Mouse (Mus musculus): ENCODE measurements around the gene Entr1. TPM values are rescaled to one million over a fixed set of nuclear protein-coding genes. Genes with fewer than 3 reads are reported as not detected.
A peak's percentile ranks its signal among the peaks of the same experiment; 100 is the strongest.

The Entr1 gene
- polyA plus RNA-seq, 2 experiments, result 35.3 to 36.0 TPM

- no peaks in the 10 kb centered on the region for H3K9me3 ChIP-seq (ENCODE audit: control insufficient read depth, low read length)
- no peaks in the 10 kb centered on the region for H3K27me3 ChIP-seq (ENCODE audit: control insufficient read depth, insufficient read depth, low read length)
- H3K4me2 ChIP-seq (ENCODE audit: low read depth), result peak within 1 kb of the TSS; percentile 83
- H3K4me1 ChIP-seq (replicated peaks; ENCODE audit: control insufficient read depth in 2 of 2, insufficient read depth in 2 of 2, low read length in 1 of 2), result no peaks in the 10 kb centered on the region
- peak within 1 kb of the TSS; percentile 55 for H3K9ac ChIP-seq (replicated peaks)
- peak within 1 kb of the TSS; percentile 68 to 93 for H3K4me3 ChIP-seq (ENCODE audit: insufficient read depth in 1 of 2, low read depth in 2 of 2, low read length in 2 of 2)
- peak; percentile 65 to 72 (median 68) for DNase-seq (ENCODE audit: low read depth in 3 of 3, low spot score in 3 of 3)
- ATAC-seq (ENCODE audit: insufficient read depth), result peak; percentile 91
- peaks cover 46% of the 10 kb centered on the region for H3K36me3 ChIP-seq (replicated peaks; ENCODE audit: control insufficient read depth, insufficient read depth, low read depth)
- H3K27ac ChIP-seq, result no peak within 1 kb of the TSS
- 0% methylated on average over 38 of the region's 38 CpGs for WGBS (ENCODE audit: insufficient replicate concordance)
- TF ChIP-seq CTCF (IDR thresholded peaks at IDR 0.05; ENCODE audit: low read depth) (0 out of 2 replicates have a peak, but pooled peaks have one; percentile 0), EP300 (IDR thresholded peaks at IDR 0.05; ENCODE audit: low read depth) (no peak)
These were observed 8.9 kb downstream of the Entr1 start, which contains the start of gene Snapc4 for GRCm38 (mm10) chr2:26380131-26380771. Snapc4 (minus strand) TSS chr2:26380653.

- ATAC-seq (ENCODE audit: insufficient read depth) (no peak), DNase-seq (ENCODE audit: low read depth in 3 of 3, low spot score in 3 of 3) (no peak)
- Histone ChIP-seq H3K4me3 (ENCODE audit: insufficient read depth in 1 of 2, low read depth in 2 of 2, low read length in 2 of 2) (no peak overlapping the region), H3K9ac (replicated peaks) (no peak overlapping the region), H3K4me1 (replicated peaks; ENCODE audit: control insufficient read depth in 2 of 2, insufficient read depth in 2 of 2, low read length in 1 of 2) (no peaks in the 10 kb centered on the region), H3K27me3 (ENCODE audit: control insufficient read depth, insufficient read depth, low read length) (no peaks in the 10 kb centered on the region), H3K27ac (no peak overlapping the region), H3K9me3 (ENCODE audit: control insufficient read depth, low read length) (no peaks in the 10 kb centered on the region), H3K4me2 (ENCODE audit: low read depth) (no peak overlapping the region), H3K36me3 (replicated peaks; ENCODE audit: control insufficient read depth, insufficient read depth, low read depth) (peaks cover 34% of the 10 kb centered on the region)
- 82% methylated on average over 8 of the region's 8 CpGs for WGBS (ENCODE audit: insufficient replicate concordance)
- TF ChIP-seq CTCF (IDR thresholded peaks at IDR 0.05; ENCODE audit: low read depth) (no peak), EP300 (IDR thresholded peaks at IDR 0.05; ENCODE audit: low read depth) (no peak)
These were observed 16.7 kb downstream of the Entr1 start for GRCm38 (mm10) chr2:26372396-26372795.

GRCm38 (mm10) chr2:26368572-26368971 lies 20.5 kb downstream of the Entr1 start:
- Histone ChIP-seq H3K9ac (replicated peaks) (no peak overlapping the region), H3K27me3 (ENCODE audit: control insufficient read depth, insufficient read depth, low read length) (no peaks in the 10 kb centered on the region), H3K4me1 (replicated peaks; ENCODE audit: control insufficient read depth in 2 of 2, insufficient read depth in 2 of 2, low read length in 1 of 2) (no peaks in the 10 kb centered on the region), H3K4me3 (ENCODE audit: insufficient read depth in 1 of 2, low read depth in 2 of 2, low read length in 2 of 2) (no peak overlapping the region), H3K36me3 (replicated peaks; ENCODE audit: control insufficient read depth, insufficient read depth, low read depth) (peaks cover 16% of the 10 kb centered on the region), H3K9me3 (ENCODE audit: control insufficient read depth, low read length) (no peaks in the 10 kb centered on the region), H3K4me2 (ENCODE audit: low read depth) (no peak overlapping the region), H3K27ac (no peak overlapping the region)
- 50% methylated on average over 1 of the region's 1 CpGs for WGBS (ENCODE audit: insufficient replicate concordance)
- TF ChIP-seq EP300 (IDR thresholded peaks at IDR 0.05; ENCODE audit: low read depth), result no peak
- TF ChIP-seq CTCF (IDR thresholded peaks at IDR 0.05; ENCODE audit: low read depth), result no peak
- DNase-seq (ENCODE audit: low read depth in 3 of 3, low spot score in 3 of 3) (no peak), ATAC-seq (ENCODE audit: insufficient read depth) (no peak)

- TF ChIP-seq CTCF (IDR thresholded peaks at IDR 0.05; ENCODE audit: low read depth) (no peak), EP300 (IDR thresholded peaks at IDR 0.05; ENCODE audit: low read depth) (no peak)
- Histone ChIP-seq H3K36me3 (replicated peaks; ENCODE audit: control insufficient read depth, insufficient read depth, low read depth) (peaks cover 12% of the 10 kb centered on the region), H3K4me2 (ENCODE audit: low read depth) (no peak overlapping the region), H3K4me1 (replicated peaks; ENCODE audit: control insufficient read depth in 2 of 2, insufficient read depth in 2 of 2, low read length in 1 of 2) (no peaks in the 10 kb centered on the region), H3K27ac (no peak overlapping the region), H3K4me3 (ENCODE audit: insufficient read depth in 1 of 2, low read depth in 2 of 2, low read length in 2 of 2) (no peak overlapping the region), H3K9me3 (ENCODE audit: control insufficient read depth, low read length) (no peaks in the 10 kb centered on the region), H3K9ac (replicated peaks) (no peak overlapping the region), H3K27me3 (ENCODE audit: control insufficient read depth, insufficient read depth, low read length) (no peaks in the 10 kb centered on the region)
- DNase-seq (ENCODE audit: low read depth in 3 of 3, low spot score in 3 of 3) (no peak), ATAC-seq (ENCODE audit: insufficient read depth) (no peak)
- 77% methylated on average over 6 of the region's 6 CpGs for WGBS (ENCODE audit: insufficient replicate concordance)
These were observed 21.2 kb downstream of the Entr1 start for GRCm38 (mm10) chr2:26367911-26368310.

- Histone ChIP-seq H3K4me2 (ENCODE audit: low read depth) (no peak overlapping the region), H3K4me1 (replicated peaks; ENCODE audit: control insufficient read depth in 2 of 2, insufficient read depth in 2 of 2, low read length in 1 of 2) (no peaks in the 10 kb centered on the region), H3K36me3 (replicated peaks; ENCODE audit: control insufficient read depth, insufficient read depth, low read depth) (peaks cover 6% of the 10 kb centered on the region), H3K27ac (no peak overlapping the region), H3K4me3 (ENCODE audit: insufficient read depth in 1 of 2, low read depth in 2 of 2, low read length in 2 of 2) (no peak overlapping the region), H3K9me3 (ENCODE audit: control insufficient read depth, low read length) (no peaks in the 10 kb centered on the region), H3K9ac (replicated peaks) (no peak overlapping the region), H3K27me3 (ENCODE audit: control insufficient read depth, insufficient read depth, low read length) (no peaks in the 10 kb centered on the region)
- WGBS (ENCODE audit: insufficient replicate concordance), result 68% methylated on average over 10 of the region's 10 CpGs
- TF ChIP-seq CTCF (IDR thresholded peaks at IDR 0.05; ENCODE audit: low read depth), result no peak
- TF ChIP-seq EP300 (IDR thresholded peaks at IDR 0.05; ENCODE audit: low read depth), result no peak
- no peak for DNase-seq (ENCODE audit: low read depth in 3 of 3, low spot score in 3 of 3)
- no peak for ATAC-seq (ENCODE audit: insufficient read depth)
These were observed 24.2 kb downstream of the Entr1 start for GRCm38 (mm10) chr2:26364738-26365465.
